Mouse (Mus musculus): ENCODE data around the gene Cdcp2.

Cdcp2 gene

GRCm38 (mm10) chr4:107096841-107097373 lies at the start of gene Cdcp2:
Gene Cdcp2 (plus strand): TSS chr4:107096891.
- DNase-seq (ENCODE audit: inconsistent age in 2 of 2, low spot score in 1 of 2): no peak

- DNase-seq (ENCODE audit: inconsistent age in 2 of 2, low spot score in 1 of 2): no peak
Measured at GRCm38 (mm10) chr4:107047806-107048205, 48.9 kb upstream of the Cdcp2 start.

GRCm38 (mm10) chr4:107048568-107049162 lies 48.0 kb upstream of the Cdcp2 start:
- DNase-seq (ENCODE audit: inconsistent age in 2 of 2, low spot score in 1 of 2): peak; percentile 50 to 86

DNA sequence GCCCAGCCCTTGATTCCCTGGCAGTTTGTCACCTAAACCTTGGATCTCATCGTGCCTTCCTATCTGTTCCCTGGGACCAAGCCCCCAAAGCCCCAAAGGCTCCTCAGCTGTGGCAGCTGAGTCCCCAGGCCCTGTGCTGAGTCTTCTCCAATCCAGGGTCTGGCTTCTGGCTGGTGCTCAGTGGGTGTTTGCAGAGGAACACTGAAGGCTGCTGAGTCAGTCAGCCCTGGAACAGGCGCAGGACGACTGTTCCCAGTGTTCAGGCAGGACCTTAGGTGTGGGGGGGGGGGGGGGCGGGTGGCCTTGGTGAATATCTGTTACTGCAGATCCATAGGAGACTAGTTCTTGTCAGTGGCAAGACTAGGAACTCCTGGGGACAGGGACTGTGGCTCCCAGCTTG lies 44.8 kb upstream of the Cdcp2 start:
- peak; percentile 63 to 68 for DNase-seq (ENCODE audit: inconsistent age in 2 of 2, low spot score in 1 of 2)

- peak; percentile 63 for DNase-seq (ENCODE audit: inconsistent age in 2 of 2, low spot score in 1 of 2)
Measured at GRCm38 (mm10) chr4:107052962-107053553, 43.6 kb upstream of the Cdcp2 start.

DNA sequence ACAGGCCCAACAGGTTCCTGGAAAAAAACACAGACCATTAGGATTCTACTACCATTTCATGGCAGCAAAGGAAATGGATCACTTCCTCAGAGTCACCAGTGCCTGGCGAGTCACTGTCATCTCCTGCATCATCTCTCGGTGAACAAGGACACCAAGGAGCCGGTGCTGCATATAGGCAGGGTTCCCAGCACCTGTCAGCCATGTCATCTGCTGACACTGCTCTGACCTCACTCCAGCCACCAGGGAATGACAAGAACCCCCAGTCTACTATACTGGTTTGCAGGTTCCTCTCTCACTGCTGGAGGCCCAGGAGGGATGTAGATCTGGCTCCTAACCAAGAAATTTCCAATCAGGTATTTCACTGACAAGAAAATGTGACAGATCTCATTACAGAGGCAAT lies 40.6 kb upstream of the Cdcp2 start:
- no peak for DNase-seq (ENCODE audit: inconsistent age in 2 of 2, low spot score in 1 of 2)

DNA sequence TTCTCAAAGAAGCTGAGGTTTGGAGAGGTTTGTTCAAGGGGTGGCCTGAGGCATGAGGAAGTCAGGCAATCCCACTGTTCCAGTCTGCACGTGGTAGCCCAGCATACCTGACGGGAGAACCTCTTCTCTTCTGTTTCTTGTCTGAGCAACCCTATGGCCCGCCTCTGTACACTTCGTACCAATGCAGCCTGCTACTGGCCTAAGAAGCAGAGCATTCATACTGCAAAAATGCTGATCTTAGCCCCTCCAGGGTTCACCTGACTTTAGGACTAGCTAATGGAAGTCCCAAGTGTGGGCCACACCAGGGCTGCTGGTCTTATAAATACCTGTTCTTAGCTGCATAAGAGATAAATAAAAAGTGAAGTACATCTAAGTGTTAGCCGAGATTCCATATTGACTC lies 38.3 kb upstream of the Cdcp2 start:
- no peak for DNase-seq (ENCODE audit: inconsistent age in 2 of 2, low spot score in 1 of 2)

- DNase-seq (ENCODE audit: inconsistent age in 2 of 2, low spot score in 1 of 2): no peak
Measured at GRCm38 (mm10) chr4:107058781-107059180, 37.9 kb upstream of the Cdcp2 start.

GRCm38 (mm10) chr4:107061560-107061959 lies 35.1 kb upstream of the Cdcp2 start:
- no peak for DNase-seq (ENCODE audit: inconsistent age in 2 of 2, low spot score in 1 of 2)

GRCm38 (mm10) chr4:107063214-107063613 lies 33.5 kb upstream of the Cdcp2 start:
- no peak for DNase-seq (ENCODE audit: inconsistent age in 2 of 2, low spot score in 1 of 2)

DNA sequence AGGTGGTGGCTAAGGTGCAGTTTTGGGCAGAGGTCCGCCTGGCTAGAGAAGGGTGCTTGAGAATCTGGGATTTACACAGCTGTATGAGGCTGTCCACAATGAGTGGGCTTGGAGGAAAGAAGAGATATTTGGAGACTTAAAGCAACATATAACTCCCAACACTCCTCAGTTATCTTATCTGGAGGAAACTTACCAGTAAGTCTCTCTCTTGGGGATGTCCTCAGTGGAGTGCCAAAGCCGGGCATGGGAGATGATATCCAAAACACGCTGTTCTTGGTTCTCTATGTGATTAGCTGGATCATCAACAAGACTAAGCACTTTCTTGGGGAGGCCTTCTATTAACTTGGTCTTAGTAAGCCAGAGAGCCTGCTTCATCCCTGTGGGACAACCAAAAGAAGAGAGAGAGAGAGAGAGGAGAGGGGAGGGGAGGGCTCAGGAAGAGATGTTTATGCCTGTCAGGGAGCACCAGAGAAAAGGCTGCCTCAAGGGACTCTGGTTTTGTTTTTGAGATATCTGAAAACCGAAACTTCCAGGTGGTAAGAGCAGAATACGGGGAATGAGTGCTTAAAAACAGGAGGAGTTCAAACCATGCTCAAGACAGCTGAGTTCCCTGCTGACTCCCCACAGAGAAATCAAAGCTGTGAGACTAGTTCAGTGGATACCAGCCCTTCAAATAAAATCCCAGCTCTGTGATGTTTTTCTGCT lies 32.1 kb upstream of the Cdcp2 start:
- DNase-seq (ENCODE audit: inconsistent age in 2 of 2, low spot score in 1 of 2): no peak

GRCm38 (mm10) chr4:107066252-107067124 lies 30.2 kb upstream of the Cdcp2 start, which contains the start of the genes Mrpl37 and Cyb5rl:
Gene Mrpl37 (minus strand): TSS chr4:107066868.
Gene Cyb5rl (plus strand): TSS chr4:107066988.
- DNase-seq (ENCODE audit: inconsistent age in 2 of 2, low spot score in 1 of 2): peak; percentile 97 to 99

DNA sequence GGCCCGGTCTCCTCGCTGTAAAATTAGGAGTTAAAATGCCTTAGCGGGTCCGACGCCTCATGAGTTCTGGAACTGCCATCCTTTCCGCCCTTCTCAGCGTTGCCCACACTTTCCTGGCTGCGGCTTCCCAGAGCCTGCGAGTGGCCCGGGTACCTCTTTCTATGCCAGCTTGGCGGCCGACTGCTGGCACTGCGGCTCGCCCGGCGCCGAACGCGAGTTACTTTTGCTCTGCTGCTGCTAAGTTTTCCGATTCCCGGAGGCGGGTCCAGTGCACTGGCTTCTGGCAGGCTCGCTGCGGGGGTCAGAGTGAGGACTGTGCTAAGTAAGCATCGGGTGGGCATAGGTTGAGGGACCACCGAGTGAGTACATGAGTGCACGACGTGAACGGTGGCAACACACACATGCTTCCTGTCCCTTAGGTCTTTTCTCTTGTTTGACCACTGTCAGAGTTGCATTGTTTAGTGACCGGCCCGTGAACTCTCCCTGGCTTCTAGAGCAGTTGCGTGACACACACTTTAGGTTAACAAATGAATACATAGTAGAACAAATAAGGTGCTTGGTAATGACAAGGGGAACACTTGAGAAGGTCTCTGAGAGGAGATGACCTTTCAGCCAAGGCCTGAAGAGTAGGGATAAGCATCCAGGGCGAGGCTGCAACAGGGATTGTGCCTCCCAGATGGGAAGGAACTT lies 29.4 kb upstream of the Cdcp2 start:
- peak in 1 of 2 experiments; percentile 62 for DNase-seq (ENCODE audit: inconsistent age in 2 of 2, low spot score in 1 of 2)

DNA sequence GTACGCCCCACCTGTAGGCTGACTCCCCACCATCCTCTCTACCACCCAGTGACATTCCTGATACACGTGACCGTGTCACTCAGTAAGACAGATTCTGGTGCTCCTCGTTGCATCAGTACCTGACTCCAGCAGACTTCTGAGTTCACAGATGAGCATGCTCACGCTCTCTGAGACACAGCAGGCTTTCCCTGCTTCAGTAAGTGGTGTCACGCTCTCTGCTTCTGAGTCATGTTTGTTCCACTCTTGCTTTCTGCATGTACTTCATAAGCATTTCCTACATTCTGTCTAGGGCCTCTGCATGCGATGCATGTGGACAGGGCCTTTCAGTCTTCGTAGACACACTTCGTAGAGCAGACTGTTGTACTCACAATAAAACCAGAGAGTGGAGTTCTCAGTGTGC lies 24.3 kb upstream of the Cdcp2 start:
- DNase-seq (ENCODE audit: inconsistent age in 2 of 2, low spot score in 1 of 2): no peak

DNA sequence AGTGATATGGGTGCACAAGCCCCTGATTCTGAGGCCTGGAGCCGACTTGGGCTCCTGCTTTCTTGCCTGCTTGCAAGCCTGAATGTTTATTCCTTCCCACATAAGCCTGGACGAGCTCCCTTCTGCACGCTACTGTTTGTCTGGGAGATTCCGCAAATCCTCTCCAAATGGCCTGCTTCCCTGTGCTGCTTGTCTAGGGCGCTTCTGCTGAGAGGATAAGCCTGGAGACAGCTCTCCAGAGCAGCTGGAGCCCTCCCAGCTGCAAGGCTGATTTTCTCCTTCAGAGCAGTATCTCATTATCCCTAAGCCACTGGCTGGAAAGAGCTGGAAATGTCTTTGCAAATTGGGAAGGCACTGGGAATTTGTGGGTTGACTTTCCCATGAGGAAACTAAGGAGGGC lies 21.2 kb upstream of the Cdcp2 start:
- DNase-seq (ENCODE audit: inconsistent age in 2 of 2, low spot score in 1 of 2): no peak

GRCm38 (mm10) chr4:107078894-107079293 lies 17.8 kb upstream of the Cdcp2 start:
- no peak for DNase-seq (ENCODE audit: inconsistent age in 2 of 2, low spot score in 1 of 2)

GRCm38 (mm10) chr4:107079716-107080115 lies 17.0 kb upstream of the Cdcp2 start:
- DNase-seq (ENCODE audit: inconsistent age in 2 of 2, low spot score in 1 of 2): no peak

DNA sequence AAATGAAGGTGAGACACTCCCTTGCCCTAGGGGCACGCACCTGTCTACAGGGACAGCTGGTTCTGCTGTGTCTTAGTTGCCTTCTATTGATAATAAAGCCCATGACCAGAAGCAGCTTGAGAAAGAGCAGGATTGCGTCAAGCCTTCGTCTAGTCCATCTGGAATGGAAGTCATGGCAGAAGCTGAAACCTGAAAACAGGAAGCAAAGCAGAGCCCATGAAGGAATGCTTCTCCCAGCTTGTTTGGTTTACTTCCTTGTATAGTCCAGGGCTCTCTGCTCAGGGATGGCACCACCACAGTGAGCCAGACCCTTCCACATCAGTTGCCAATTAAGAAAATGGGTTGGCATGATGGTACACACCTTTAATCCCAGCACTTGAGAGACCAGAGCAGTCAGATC lies 14.5 kb upstream of the Cdcp2 start:
- peak in 1 of 2 experiments; percentile 31 for DNase-seq (ENCODE audit: inconsistent age in 2 of 2, low spot score in 1 of 2)

DNA sequence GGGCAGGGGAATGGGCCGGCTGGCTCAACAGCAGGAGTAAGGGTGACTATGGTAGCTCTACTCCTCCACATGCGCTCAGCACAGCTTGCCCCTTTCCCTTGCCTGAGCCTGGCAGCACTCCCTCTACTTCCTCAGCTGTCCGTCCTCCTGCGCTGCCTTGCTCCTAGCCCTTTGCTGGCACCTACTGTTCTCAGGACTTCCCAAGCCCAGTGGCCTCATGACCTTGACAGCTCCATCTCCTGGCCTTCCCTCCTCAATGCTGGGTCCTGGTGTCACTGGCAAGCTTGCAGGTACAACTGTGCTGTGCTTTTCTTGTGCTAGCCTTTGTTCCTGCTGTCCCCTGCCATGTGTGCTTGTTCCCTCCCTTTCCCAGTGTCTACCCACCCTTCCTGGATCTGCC lies 13.6 kb upstream of the Cdcp2 start:
- peak; percentile 55 to 60 for DNase-seq (ENCODE audit: inconsistent age in 2 of 2, low spot score in 1 of 2)

DNA sequence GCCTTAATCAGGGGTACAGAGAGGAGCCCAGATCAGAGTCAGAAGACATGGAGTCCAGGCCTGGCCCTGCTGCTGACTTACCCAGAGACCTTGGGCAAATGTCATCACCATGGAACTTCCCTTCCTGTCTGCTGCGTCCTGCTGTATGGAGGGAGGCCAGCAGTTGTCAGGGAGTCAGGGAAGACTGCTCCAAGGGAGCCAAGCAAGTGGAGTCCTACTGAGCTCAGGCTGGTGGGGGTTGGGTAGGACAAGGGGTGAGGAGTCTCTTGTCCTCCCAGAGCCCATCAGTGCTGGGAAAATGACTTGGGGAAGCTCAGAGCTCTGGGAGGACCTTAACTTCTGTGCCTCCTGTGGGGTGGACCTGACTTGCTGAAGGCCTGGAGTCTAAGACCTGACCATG lies 12.3 kb upstream of the Cdcp2 start:
- DNase-seq (ENCODE audit: inconsistent age in 2 of 2, low spot score in 1 of 2): peak; percentile 81 to 89
